Mouse (Mus musculus): Measurements from ENCODE around the gene Sgip1. TPM values are rescaled to one million over a fixed set of nuclear protein-coding genes. Genes with fewer than 3 reads are reported as not detected.
A peak's percentile ranks its signal among the peaks of the same experiment; 100 is the strongest.

Gene Sgip1
- polyA plus RNA-seq (2015; fragmentation: Nextera tagmentation; extraction: Ambion mirVana) = 67.5 and 75.2 TPM in 2 replicates

DNA sequence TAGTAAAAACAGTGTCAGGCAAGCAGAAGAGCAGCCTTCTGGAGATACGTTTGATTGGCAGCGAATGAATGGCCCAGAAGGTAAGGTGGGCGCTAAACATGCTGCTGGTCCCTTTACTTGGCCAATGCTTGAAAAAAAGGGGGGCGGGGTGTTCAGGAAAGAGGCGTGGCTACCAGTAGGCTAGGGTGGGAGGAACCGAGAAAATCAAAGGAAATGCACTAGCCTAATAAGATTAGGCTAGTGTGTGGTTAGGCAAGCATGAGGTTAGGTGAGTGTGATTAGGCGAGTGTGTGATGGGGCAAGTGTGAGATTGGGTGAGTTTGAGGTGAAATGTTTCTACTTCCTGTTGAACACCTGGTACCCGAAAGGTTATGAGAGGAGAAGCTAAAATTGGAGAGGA, at the start of gene Sgip1:
Gene Sgip1 (plus strand): TSS at position 11 of the 400 bp plus-strand sequence.
- Histone ChIP-seq H3K27me3 (replicated peaks) (no peaks in the 10 kb centered on the region), H3K9ac (no peak within 1 kb of the TSS), H3K36me3 (replicated peaks) (no peaks in the 10 kb centered on the region), H3K4me3 (no peak within 1 kb of the TSS), H3K4me1 (no peaks in the 10 kb centered on the region), H3K9me3 (no peaks in the 10 kb centered on the region), H3K4me2 (no peak within 1 kb of the TSS), H3K27ac (no peak within 1 kb of the TSS)
- ATAC-seq (replicated peaks) = no peak
- 68% methylated on average over 8 of the region's 8 CpGs for WGBS

GRCm38 (mm10) chr4:102691402-102691801, 49.7 kb upstream of the Sgip1 start:
- Histone ChIP-seq H3K4me3 (no peak overlapping the region), H3K4me2 (no peak overlapping the region), H3K9me3 (no peaks in the 10 kb centered on the region), H3K27me3 (replicated peaks) (no peaks in the 10 kb centered on the region), H3K4me1 (no peaks in the 10 kb centered on the region), H3K27ac (no peak overlapping the region), H3K9ac (no peak overlapping the region), H3K36me3 (replicated peaks) (no peaks in the 10 kb centered on the region)
- WGBS = 78% methylated on average over 4 of the region's 4 CpGs
- ATAC-seq (replicated peaks) = no peak

GRCm38 (mm10) chr4:102697966-102698365, 43.1 kb upstream of the Sgip1 start:
- H3K9ac ChIP-seq = no peak overlapping the region
- no peaks in the 10 kb centered on the region for H3K4me1 ChIP-seq
- no peak for ATAC-seq (replicated peaks)
- H3K9me3 ChIP-seq = no peaks in the 10 kb centered on the region
- no peak overlapping the region for H3K4me3 ChIP-seq
- no peak overlapping the region for H3K4me2 ChIP-seq
- WGBS = 97% methylated on average over 7 of the region's 7 CpGs
- H3K27ac ChIP-seq = no peak overlapping the region
- no peaks in the 10 kb centered on the region for H3K27me3 ChIP-seq (replicated peaks)
- no peaks in the 10 kb centered on the region for H3K36me3 ChIP-seq (replicated peaks)

DNA sequence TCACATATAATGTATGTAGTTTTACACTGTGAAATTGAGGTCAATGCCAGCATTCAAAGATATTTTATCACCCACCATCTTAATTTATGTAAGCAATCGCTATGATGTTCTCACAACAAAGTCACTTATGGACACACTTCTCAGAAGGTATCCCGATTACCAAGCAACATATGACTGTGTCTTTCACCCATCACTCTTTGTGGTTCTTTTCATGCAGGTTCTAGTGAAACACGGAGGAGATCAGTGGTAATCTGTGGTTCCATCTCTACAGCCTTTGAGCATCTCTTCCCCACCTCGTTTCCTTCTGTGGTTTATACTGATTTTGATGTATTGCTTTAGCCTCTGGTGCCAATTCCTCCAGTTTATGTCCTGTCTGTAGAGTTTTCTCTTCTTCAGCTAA, 29.4 kb upstream of the Sgip1 start:
- Histone ChIP-seq H3K9ac (no peak overlapping the region), H3K36me3 (replicated peaks) (no peaks in the 10 kb centered on the region), H3K27me3 (replicated peaks) (no peaks in the 10 kb centered on the region), H3K9me3 (no peaks in the 10 kb centered on the region), H3K4me3 (no peak overlapping the region), H3K4me1 (no peaks in the 10 kb centered on the region), H3K27ac (no peak overlapping the region), H3K4me2 (no peak overlapping the region)
- WGBS = 82% methylated on average over 4 of the region's 4 CpGs
- no peak for ATAC-seq (replicated peaks)

DNA sequence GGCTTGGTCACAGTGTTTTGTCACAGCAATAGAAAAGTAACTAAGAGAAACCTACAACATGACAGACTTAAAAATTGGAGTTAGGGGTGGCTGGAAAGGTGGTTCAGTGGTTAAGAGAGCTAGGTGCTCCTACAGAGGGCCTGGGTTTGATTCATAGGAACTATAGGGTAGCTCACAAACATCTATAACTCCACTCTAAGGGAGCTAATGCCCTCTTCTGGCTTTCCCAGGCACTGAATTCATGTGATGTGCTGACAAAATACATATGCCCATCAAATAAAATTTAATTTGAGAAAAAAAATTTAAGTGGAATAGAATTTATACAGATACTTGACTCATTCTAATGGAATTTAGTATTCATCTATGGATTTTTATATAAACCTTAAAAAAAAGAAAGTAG, 25.6 kb upstream of the Sgip1 start:
- ATAC-seq (replicated peaks) = no peak
- no peak overlapping the region for H3K4me3 ChIP-seq
- no peak overlapping the region for H3K9ac ChIP-seq
- H3K36me3 ChIP-seq (replicated peaks) = no peaks in the 10 kb centered on the region
- no peak overlapping the region for H3K27ac ChIP-seq
- no peak overlapping the region for H3K4me2 ChIP-seq
- no peaks in the 10 kb centered on the region for H3K4me1 ChIP-seq
- H3K9me3 ChIP-seq = no peaks in the 10 kb centered on the region
- no peaks in the 10 kb centered on the region for H3K27me3 ChIP-seq (replicated peaks)

DNA sequence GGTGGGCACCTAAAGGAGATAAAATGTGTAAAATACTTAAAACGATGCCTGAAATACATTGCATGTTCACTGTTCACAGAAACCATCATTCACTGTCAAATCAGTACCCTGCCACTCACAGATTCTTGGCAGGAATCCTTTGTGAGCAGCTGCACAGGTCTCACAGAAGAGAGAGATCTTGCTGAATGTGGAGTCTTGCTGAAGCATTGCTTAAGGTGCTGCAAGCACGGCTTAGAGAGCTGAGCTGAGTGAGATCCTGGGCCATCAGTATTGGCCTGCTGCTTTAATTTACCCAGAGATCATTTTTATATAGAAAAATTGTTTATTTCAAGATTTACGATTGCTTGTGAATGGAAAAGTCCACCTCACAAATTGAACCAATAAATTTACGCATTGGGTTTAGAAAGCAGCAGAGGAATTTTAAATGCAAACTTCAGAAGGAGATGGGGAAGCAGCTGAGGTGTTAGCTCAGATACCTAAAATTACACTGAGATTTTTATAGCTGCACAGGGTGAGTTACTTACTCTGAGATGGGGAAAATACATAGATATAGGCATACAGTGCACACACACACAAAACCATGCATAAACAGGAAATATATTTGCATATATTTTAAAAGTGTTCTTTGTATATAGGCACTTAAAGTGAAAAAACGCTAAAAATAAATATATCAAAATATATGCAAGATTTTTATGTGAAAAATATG, 23.8 kb upstream of the Sgip1 start:
- no peaks in the 10 kb centered on the region for H3K27me3 ChIP-seq (replicated peaks)
- H3K9me3 ChIP-seq = no peaks in the 10 kb centered on the region
- no peaks in the 10 kb centered on the region for H3K4me1 ChIP-seq
- ATAC-seq (replicated peaks) = no peak
- no peaks in the 10 kb centered on the region for H3K36me3 ChIP-seq (replicated peaks)
- 74% methylated on average over 5 of the region's 5 CpGs for WGBS
- no peak overlapping the region for H3K4me3 ChIP-seq
- H3K4me2 ChIP-seq = no peak overlapping the region
- no peak overlapping the region for H3K9ac ChIP-seq
- H3K27ac ChIP-seq = no peak overlapping the region

- Histone ChIP-seq H3K27me3 (replicated peaks) (no peaks in the 10 kb centered on the region), H3K9ac (no peak overlapping the region), H3K36me3 (replicated peaks) (no peaks in the 10 kb centered on the region), H3K27ac (no peak overlapping the region), H3K4me2 (no peak overlapping the region), H3K9me3 (no peaks in the 10 kb centered on the region), H3K4me1 (no peaks in the 10 kb centered on the region), H3K4me3 (no peak overlapping the region)
- 9% methylated on average over 1 of the region's 1 CpGs for WGBS
- ATAC-seq (replicated peaks) = no peak
These were observed 21.6 kb upstream of the Sgip1 start for GRCm38 (mm10) chr4:102719535-102719934.

GRCm38 (mm10) chr4:102719951-102720350, 21.1 kb upstream of the Sgip1 start:
- H3K27ac ChIP-seq = no peak overlapping the region
- no peak overlapping the region for H3K9ac ChIP-seq
- H3K4me1 ChIP-seq = no peaks in the 10 kb centered on the region
- no peaks in the 10 kb centered on the region for H3K36me3 ChIP-seq (replicated peaks)
- H3K4me3 ChIP-seq = no peak overlapping the region
- H3K27me3 ChIP-seq (replicated peaks) = no peaks in the 10 kb centered on the region
- 80% methylated on average over 1 of the region's 1 CpGs for WGBS
- H3K9me3 ChIP-seq = no peaks in the 10 kb centered on the region
- no peak overlapping the region for H3K4me2 ChIP-seq
- no peak for ATAC-seq (replicated peaks)

DNA sequence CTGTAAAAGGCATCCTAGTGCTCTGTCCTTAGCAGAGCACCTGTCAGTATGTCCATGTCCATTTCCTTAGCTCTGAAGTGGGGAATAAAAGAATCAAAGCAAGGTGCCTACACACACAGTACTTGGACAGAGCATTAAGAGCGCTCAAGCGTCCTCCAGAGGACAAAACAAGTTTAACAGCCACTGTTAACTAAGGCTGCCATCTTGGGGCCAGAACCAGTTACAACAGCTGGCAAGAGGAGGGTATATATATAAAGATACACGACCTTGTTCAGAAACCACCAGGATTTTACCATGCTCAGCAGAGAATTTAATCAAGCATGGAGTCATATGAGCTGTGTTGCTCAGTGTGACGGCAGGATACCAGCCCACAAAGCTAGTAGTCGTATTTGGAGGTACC, 16.7 kb upstream of the Sgip1 start:
- H3K4me1 ChIP-seq = no peaks in the 10 kb centered on the region
- no peak overlapping the region for H3K27ac ChIP-seq
- H3K4me3 ChIP-seq = no peak overlapping the region
- no peak overlapping the region for H3K4me2 ChIP-seq
- no peaks in the 10 kb centered on the region for H3K9me3 ChIP-seq
- WGBS = 70% methylated on average over 5 of the region's 5 CpGs
- ATAC-seq (replicated peaks) = no peak
- no peaks in the 10 kb centered on the region for H3K36me3 ChIP-seq (replicated peaks)
- no peaks in the 10 kb centered on the region for H3K27me3 ChIP-seq (replicated peaks)
- no peak overlapping the region for H3K9ac ChIP-seq

DNA sequence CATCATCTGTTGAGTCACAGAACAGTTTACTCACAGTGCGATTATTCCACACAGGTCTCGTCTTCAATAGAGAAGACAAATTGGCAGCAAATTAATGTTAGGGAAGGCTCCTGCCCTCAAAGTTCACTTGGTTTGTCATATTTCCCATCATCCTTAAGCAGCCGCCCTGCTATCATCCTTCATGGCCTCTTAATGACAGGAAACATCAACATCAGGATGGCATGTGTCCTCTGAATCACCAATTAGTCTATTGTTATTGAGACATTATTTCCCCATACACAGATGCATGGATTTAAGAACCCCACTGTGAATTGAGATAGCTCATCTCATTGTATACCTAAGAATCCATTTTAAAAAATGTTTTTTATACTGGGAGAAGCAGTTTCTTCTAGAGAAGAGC, 10.1 kb upstream of the Sgip1 start:
- Histone ChIP-seq H3K4me3 (no peak overlapping the region), H3K4me2 (no peak overlapping the region), H3K36me3 (replicated peaks) (no peaks in the 10 kb centered on the region), H3K4me1 (peaks cover 4% of the 10 kb centered on the region; the same call in 1 of the 2 replicates), H3K9ac (no peak overlapping the region), H3K9me3 (no peaks in the 10 kb centered on the region), H3K27me3 (replicated peaks) (no peaks in the 10 kb centered on the region), H3K27ac (no peak overlapping the region)
- 90% methylated on average over 3 of the region's 3 CpGs for WGBS
- ATAC-seq (replicated peaks) = no peak

DNA sequence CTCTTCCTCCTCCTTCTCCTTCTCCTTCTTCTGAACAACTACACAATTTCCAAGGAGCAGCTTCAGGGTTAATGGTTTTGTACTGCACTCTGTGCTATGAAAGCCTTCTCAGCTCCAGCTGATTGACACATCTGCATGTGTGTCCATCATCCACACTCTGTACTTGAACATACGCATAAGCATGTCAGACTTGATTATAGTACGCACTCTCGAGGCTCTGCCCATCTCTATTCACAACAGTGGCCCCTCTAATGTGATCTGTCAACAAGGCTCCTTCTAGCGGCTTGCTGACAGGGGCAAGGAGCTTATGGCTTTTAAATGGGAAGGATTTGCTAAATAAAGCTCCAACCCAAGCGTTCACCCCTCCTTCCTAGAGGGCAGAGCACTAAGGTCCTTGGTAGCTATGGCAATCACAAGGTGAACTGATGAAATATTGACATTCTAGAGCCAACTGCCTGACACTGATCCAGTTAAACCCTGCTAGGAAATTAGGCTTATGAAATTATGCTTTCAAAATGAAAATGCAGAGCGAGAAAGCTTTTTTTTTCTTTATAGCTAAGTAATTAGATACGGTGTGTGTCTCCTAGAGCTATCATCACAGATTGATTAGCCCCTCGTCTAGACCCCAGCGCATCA, 7.0 kb upstream of the Sgip1 start:
- no peaks in the 10 kb centered on the region for H3K9me3 ChIP-seq
- WGBS = 36% methylated on average over 9 of the region's 9 CpGs

DNA sequence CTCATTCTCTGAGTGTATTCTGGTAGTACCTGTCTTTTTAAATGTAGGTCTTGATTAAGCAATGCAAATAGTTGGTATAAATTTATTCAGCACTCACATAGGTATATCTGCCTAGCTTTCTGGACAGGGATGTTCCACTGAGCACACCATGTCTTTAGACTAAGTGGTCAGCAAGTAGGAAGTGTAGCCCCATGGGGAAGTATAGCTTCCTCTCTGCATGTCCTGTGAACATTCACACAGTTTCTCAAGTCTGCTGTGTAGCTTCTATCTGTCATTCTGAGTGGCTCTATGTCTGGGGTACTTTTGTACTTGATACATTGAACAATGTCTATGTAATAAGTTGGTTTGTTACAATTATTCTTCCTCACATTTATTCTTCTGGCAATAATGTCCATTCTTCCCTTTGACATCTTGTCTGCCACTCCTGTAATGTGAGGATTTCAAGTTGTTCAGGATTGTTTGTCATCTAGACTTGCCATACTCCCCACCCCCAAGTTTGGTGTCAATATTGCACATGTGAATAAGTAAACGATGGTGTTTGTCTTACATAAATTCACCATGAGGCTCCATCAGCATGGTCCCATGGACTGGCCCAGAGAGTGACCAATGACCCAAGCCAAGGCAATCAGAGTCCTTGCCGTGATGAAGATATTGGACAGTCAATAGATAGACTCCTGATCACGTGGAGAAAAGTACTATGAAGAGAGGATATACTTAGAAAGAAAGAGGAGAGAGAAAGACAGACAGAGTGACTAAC, 12.4 kb downstream of the Sgip1 start:
- H3K4me1 ChIP-seq = 0 out of 2 replicates have a peak, but pooled peaks cover 2% of the 10 kb centered on the region
- no peak overlapping the region for H3K4me3 ChIP-seq
- no peak overlapping the region for H3K9ac ChIP-seq
- no peaks in the 10 kb centered on the region for H3K36me3 ChIP-seq (replicated peaks)
- no peaks in the 10 kb centered on the region for H3K9me3 ChIP-seq
- H3K4me2 ChIP-seq = no peak overlapping the region
- 76% methylated on average over 3 of the region's 3 CpGs for WGBS
- ATAC-seq (replicated peaks) = no peak
- H3K27ac ChIP-seq = no peak overlapping the region
- no peaks in the 10 kb centered on the region for H3K27me3 ChIP-seq (replicated peaks)

More for the DNA sequence above, 7.0 kb upstream of the Sgip1 start:
- Histone ChIP-seq H3K27me3 (replicated peaks) (no peaks in the 10 kb centered on the region), H3K4me1 (peaks cover 4% of the 10 kb centered on the region; the same call in 1 of the 2 replicates), H3K4me3 (no peak overlapping the region), H3K27ac (no peak overlapping the region), H3K9ac (no peak overlapping the region), H3K4me2 (no peak overlapping the region), H3K36me3 (replicated peaks) (no peaks in the 10 kb centered on the region)
- ATAC-seq (replicated peaks) = peak; percentile 33; the same call in 1 of the 2 replicates
